Mouse (Mus musculus) lung, embryonic 14.5 days (tissue): ENCODE results near the gene Gm10220. TPM values are rescaled to one million over a fixed set of nuclear protein-coding genes. Genes with fewer than 3 reads are reported as not detected.

Source experiments
- ATAC-seq: fragments of 200-750 bp; cut with Nextera tagmentation; 2 replicates; pipeline ENCODE4 v1.8.0; 2017; ENCODE audit warnings: mild to moderate bottlenecking, moderate TSS enrichment, moderate library complexity; ENCODE audit not compliant: insufficient read depth
- DNase-seq: peaks from one replicate; pipeline ENCODE4 v3.0.0-alpha.2; 2015
- H3K27ac ChIP-seq: fragments of 300-500 bp; sonication (generic); 2 replicates; pipeline ENCODE4 v1.5.1; 2014; ENCODE audit warnings: low read depth, mild to moderate bottlenecking, moderate library complexity
- H3K27me3 ChIP-seq: fragments of 300-500 bp; sonication (generic); 2 replicates; pipeline ENCODE4 v1.6.1; 2014; ENCODE audit warnings: low read length, control low read depth; ENCODE audit not compliant: insufficient read depth
- H3K36me3 ChIP-seq: fragments of 300-500 bp; sonication (generic); 2 replicates; pipeline ENCODE4 v1.6.1; 2014; ENCODE audit warnings: control low read depth; ENCODE audit not compliant: insufficient read depth
- H3K4me1 ChIP-seq: fragments of 300-500 bp; sonication (generic); 2 replicates; pipeline ENCODE4 v1.6.1; 2014; ENCODE audit warnings: antibody characterized with exemption, control low read depth; ENCODE audit not compliant: insufficient read depth
- H3K4me2 ChIP-seq: fragments of 300-500 bp; sonication (generic); 2 replicates; pipeline ENCODE4 v1.6.1; 2014; ENCODE audit warnings: mild to moderate bottlenecking
- H3K4me3 ChIP-seq: fragments of 300-500 bp; sonication (generic); 2 replicates; pipeline ENCODE4 v1.5.1; 2014; ENCODE audit warnings: low read depth, low read length
- H3K9ac ChIP-seq: fragments of 300-500 bp; sonication (generic); 2 replicates; pipeline ENCODE4 v1.6.1; 2014
- H3K9me3 ChIP-seq: fragments of 300-500 bp; sonication (generic); 2 replicates; pipeline ENCODE4 v1.6.1; 2016; ENCODE audit warnings: low read depth, low read length, control low read depth
- CTCF ChIP-seq: IDR thresholded peaks from 2 replicates; pipeline ENCODE4 v1.5.1; 2016; ENCODE audit warnings: antibody characterized with exemption, low read depth
- WGBS: fragments of 180-500 bp; shearing (Covaris S2); extraction: QIAGEN DNeasy Blood & Tissue Kit; methylation state at CpG from one replicate; pipeline ENCODE4 v1.1.7; 2014; 5-methylcytosine and 5-hydroxymethylcytosine counted together
- polyA plus RNA-seq: library from polyadenylated mRNA; unstranded; fragments of >200 nt; fragmentation: Nextera tagmentation; extraction: Ambion mirVana; gene quantifications from 2 replicates; pipeline ENCODE4 v1.2.1, GENCODE M21; 2014

Gm10220 gene
- polyA plus RNA-seq, 1 experiment from 2014 or later = not detected

DNA sequence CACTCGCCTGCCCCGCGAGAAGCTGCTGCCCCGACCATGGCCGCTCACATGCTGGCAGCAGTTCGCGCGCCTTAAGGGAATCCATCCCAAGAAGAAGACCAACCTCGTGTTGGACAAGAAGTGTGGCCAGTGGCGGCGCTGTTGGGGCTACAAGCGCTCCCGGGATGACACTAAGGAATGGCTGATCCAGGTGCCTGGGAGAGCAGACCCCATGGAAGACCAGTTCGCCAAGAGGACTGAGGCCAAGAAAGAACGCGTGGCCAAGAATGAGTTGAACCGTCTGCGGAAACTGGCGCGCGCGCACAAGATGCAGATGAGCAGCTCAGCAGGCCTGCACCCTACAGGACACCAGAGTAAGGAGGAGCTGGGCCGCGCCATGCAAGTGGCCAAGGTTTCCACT is 50.5 kb downstream of the Gm10220 start:
- no peak overlapping the region for H3K4me3 ChIP-seq
- H3K36me3 ChIP-seq = no peaks in the 10 kb centered on the region
- no peak overlapping the region for H3K27ac ChIP-seq
- H3K4me2 ChIP-seq = no peak overlapping the region
- no peak for DNase-seq
- no peak for TF ChIP-seq CTCF
- H3K9me3 ChIP-seq = no peaks in the 10 kb centered on the region
- no peak for ATAC-seq
- no peak overlapping the region for H3K9ac ChIP-seq
- no peaks in the 10 kb centered on the region for H3K4me1 ChIP-seq
- 83% methylated on average over 24 of the region's 24 CpGs for WGBS
- H3K27me3 ChIP-seq = no peaks in the 10 kb centered on the region

Other genes starting within 250 kb of the Gm10220 start
- gene Gm21663, start 179.0 kb downstream of the Gm10220 start, polyA plus RNA-seq = 0.07 TPM in 1 of 2 replicates, not detected in the other
- 0.12 TPM in 1 of 2 replicates, not detected in the other for gene Gm21671, start 167.0 kb downstream of the Gm10220 start, polyA plus RNA-seq
- gene Gm21680, start 148.8 kb downstream of the Gm10220 start, polyA plus RNA-seq = not detected in 2 replicates
- 0.11 TPM in 1 of 2 replicates, not detected in the other for gene Gm21698, start 132.8 kb downstream of the Gm10220 start, polyA plus RNA-seq
- 0.21 TPM in 1 of 2 replicates, not detected in the other for gene Gm1979, start 116.6 kb downstream of the Gm10220 start, polyA plus RNA-seq
- 0.13 TPM in 1 of 2 replicates, not detected in the other for gene Gm5862, start 98.5 kb downstream of the Gm10220 start, polyA plus RNA-seq
- gene Speer4a, start 81.9 kb downstream of the Gm10220 start, polyA plus RNA-seq = 0.08 TPM in 1 of 2 replicates, not detected in the other
- gene Gm7347, start 62.8 kb downstream of the Gm10220 start, polyA plus RNA-seq = 0.07 TPM in 1 of 2 replicates, not detected in the other
- not detected in 2 replicates for gene Gm10471, start 32.1 kb downstream of the Gm10220 start, polyA plus RNA-seq
- gene 5031410I06Rik, start 16.1 kb downstream of the Gm10220 start, polyA plus RNA-seq = not detected in 2 replicates
- gene Gm7361, start 136.3 kb upstream of the Gm10220 start, polyA plus RNA-seq = 0.11 TPM in 1 of 2 replicates, not detected in the other